Mouse (Mus musculus) stomach, postnatal 0 days (tissue): ENCODE results near the gene Ampd1.

Experiments
- CTCF ChIP-seq: IDR thresholded peaks from 2 replicates; pipeline ENCODE4 v1.5.1; 2016; ENCODE audit warnings: antibody characterized with exemption, low read depth, mild to moderate bottlenecking, moderate library complexity
- EP300 ChIP-seq: optimal IDR thresholded peaks from 2 replicates; pipeline ENCODE3; 2016; ENCODE audit warnings: antibody characterized with exemption

DNA sequence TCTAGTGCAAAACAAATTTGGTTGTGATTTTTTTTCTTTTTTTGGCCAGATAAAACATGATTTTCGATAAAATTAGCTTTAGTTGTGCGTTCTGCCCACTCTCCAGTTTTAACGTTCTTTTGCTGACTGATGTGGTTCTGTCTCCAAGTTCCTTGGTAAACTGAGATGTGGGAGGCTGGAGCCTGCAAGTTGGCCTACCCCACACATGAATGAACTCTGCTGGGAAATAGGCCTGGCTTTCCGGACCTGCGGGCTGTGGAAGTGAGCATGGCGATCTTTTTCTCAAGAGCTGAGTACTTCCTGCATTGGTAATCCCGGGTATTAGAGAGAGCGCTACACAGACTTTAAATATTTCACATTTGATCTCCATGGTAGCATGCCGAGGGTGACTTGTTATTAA, 2.1 kb downstream of the Ampd1 start:
- TF ChIP-seq CTCF (no peak), EP300 (no peak)
